In genomic region chr2:180455723-180456698, GRCm38 (mm10) we compare ENCODE assay signal across 7 mouse cellular contexts. TPM values are rescaled to one million over a fixed set of nuclear protein-coding genes. Genes with fewer than 3 reads are reported as not detected.
DNase-seq lines count a peak whose midpoint lies in the region; ATAC-seq lines count a peak whose summit lies in the region.

Gene Slco4a1 (plus strand): TSS chr2:180456245.

- DNase-seq in adrenal gland, postnatal 10 days = peak; percentile 93
- DNase-seq in embryo, embryonic 11.5 days (ENCODE audit: low read depth, low spot score) = peak; percentile 54
- peak; percentile 98 for DNase-seq in heart, adult 11 months
- DNase-seq in kidney, adult 18-20 months = peak; percentile 94
- peak; percentile 86 to 94 for DNase-seq in spleen, adult 18-20 months

- H3K4me1 ChIP-seq in limb, embryonic 13.5 days = peaks cover 19% of the 10 kb centered on the region
- H3K4me1 ChIP-seq in midbrain, embryonic 15.5 days = peaks cover 18% of the 10 kb centered on the region

- no peaks in the 10 kb centered on the region for H3K36me3 ChIP-seq in limb, embryonic 13.5 days
- no peaks in the 10 kb centered on the region for H3K36me3 ChIP-seq in midbrain, embryonic 15.5 days (replicated peaks)

- no peaks in the 10 kb centered on the region for H3K9me3 ChIP-seq in limb, embryonic 13.5 days
- H3K9me3 ChIP-seq in midbrain, embryonic 15.5 days = no peaks in the 10 kb centered on the region

- peak within 1 kb of the TSS; percentile 51 for H3K4me3 ChIP-seq in limb, embryonic 13.5 days
- peak within 1 kb of the TSS; percentile 54 for H3K4me3 ChIP-seq in midbrain, embryonic 15.5 days

- 2% methylated on average over 65 of the region's 65 CpGs for WGBS in limb, embryonic 13.5 days
- 1% methylated on average over 65 of the region's 65 CpGs for WGBS in midbrain, embryonic 15.5 days

- peaks cover 52% of the 10 kb centered on the region for H3K27me3 ChIP-seq in limb, embryonic 13.5 days
- H3K27me3 ChIP-seq in midbrain, embryonic 15.5 days (replicated peaks) = peaks cover 41% of the 10 kb centered on the region

- H3K4me2 ChIP-seq in limb, embryonic 13.5 days (replicated peaks) = peak within 1 kb of the TSS; percentile 97
- peak within 1 kb of the TSS; percentile 95 for H3K4me2 ChIP-seq in midbrain, embryonic 15.5 days

- H3K27ac ChIP-seq in limb, embryonic 13.5 days = no peak within 1 kb of the TSS
- H3K27ac ChIP-seq in midbrain, embryonic 15.5 days = no peak within 1 kb of the TSS

- peak; percentile 87 for ATAC-seq in limb, embryonic 13.5 days (ENCODE audit: low FRiP score, low read depth)
- ATAC-seq in midbrain, embryonic 15.5 days (replicated peaks) = peak; percentile 90

- peak within 1 kb of the TSS; percentile 43 for H3K9ac ChIP-seq in limb, embryonic 13.5 days
- H3K9ac ChIP-seq in midbrain, embryonic 15.5 days = peak within 1 kb of the TSS; percentile 42

RNA-seq across cellular contexts. Expression of gene Slco4a1, which starts in this region (rescaled TPM):
- 1 to 10 TPM; 4.4 to 5.1 TPM for total RNA-seq in adrenal gland, postnatal 10 days (2021)
- polyA plus RNA-seq in limb, embryonic 13.5 days (2015; fragmentation: Nextera tagmentation; extraction: Ambion mirVana) = 0.40 and 0.90 TPM in 2 replicates
- polyA plus RNA-seq in midbrain, embryonic 15.5 days (2015; fragmentation: Nextera tagmentation; extraction: Ambion mirVana) = 1.5 and 1.7 TPM in 2 replicates

Comparison
In these comparisons a context has a peak if more than half of its experiments do, and no peak if none do; other contexts are left out.
1. Peak in ATAC-seq, H3K4me3 ChIP-seq, H3K9ac ChIP-seq and H3K4me2 ChIP-seq in limb, embryonic 13.5 days; RNA of the gene not detected or under 1 TPM.